Mouse (Mus musculus) layer of hippocampus, postnatal 36 days (tissue): Measurements from ENCODE around the gene Cntnap1. TPM values are rescaled to one million over a fixed set of nuclear protein-coding genes. Genes with fewer than 3 reads are reported as not detected.

Source experiments
- DNase-seq, 2 experiments: peaks; one replicate each; pipeline ENCODE4 v3.0.0; 2022
- total RNA-seq, 2 experiments: library from RNA; stranded (reverse); gene quantifications; 2 replicates each; pipeline ENCODE4 v1.2.3; 2021

The Cntnap1 gene
- total RNA-seq, 2 experiments from 2014 or later: 168 to 169 TPM

DNA sequence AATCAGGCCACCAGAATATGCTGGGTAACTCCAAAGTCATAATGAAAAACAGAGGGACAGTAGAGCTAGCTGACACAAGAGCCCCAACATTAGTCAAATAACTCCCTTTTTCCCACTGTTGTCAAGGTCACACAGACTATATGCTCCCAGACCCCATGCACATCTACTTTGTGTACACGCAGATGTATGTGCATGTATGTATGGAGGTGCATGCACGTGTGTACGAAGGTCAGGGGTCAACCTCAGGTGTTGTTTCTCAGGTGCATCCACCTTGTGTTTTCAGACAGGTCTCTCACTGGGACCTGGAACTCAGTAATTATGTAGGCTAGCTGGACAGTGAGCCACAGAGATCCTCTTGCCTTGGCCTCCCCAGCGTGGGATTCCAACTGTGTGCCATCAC, 15.1 kb downstream of the Cntnap1 start:
- DNase-seq: no peak

DNA sequence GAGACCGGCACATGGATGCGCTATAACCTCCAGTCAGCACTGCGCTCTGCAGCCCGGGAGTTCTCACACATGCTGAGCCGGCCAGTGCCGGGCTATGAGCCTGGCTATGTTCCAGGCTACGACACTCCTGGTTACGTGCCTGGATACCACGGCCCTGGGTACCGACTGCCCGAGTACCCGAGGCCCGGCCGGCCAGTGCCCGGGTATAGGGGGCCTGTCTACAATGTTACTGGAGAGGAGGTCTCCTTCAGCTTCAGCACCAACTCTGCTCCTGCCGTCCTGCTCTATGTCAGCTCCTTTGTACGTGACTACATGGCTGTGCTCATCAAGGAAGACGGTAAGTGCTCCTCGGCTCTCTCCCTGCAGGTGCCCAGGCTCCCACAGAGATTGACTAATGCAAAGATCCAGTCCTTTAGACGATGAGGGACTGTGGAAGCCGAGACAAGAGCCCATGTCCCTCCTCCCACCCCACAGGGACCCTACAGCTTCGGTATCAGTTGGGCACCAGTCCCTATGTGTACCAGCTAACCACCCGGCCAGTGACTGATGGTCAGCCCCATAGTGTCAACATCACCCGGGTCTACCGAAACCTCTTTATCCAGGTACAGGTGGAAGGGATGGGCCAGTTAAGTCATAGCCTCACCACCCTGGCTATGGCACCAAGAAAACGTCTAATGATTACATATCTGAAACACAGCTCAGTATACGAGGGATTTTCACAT, 16.4 kb downstream of the Cntnap1 start:
- no peak for DNase-seq

DNA sequence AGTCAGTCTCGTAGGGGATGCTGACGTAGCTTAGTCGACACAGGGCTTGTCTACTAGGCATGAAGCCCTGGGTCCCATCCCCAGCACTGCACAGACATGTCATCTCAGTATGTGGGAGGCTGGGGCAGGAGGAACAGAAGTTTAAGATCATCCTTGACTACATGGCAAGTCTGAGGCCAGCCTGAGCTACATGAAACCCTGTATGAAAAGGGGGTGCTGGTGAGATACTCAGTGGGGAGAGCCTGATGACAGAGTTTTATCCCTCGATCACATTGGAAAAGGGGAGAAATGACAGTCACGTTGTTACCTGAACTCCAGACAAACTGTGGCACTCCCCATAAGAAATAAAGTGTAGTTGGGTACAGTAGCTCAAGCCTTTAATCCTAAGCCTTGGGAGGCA, 17.2 kb downstream of the Cntnap1 start:
- no peak for DNase-seq

DNA sequence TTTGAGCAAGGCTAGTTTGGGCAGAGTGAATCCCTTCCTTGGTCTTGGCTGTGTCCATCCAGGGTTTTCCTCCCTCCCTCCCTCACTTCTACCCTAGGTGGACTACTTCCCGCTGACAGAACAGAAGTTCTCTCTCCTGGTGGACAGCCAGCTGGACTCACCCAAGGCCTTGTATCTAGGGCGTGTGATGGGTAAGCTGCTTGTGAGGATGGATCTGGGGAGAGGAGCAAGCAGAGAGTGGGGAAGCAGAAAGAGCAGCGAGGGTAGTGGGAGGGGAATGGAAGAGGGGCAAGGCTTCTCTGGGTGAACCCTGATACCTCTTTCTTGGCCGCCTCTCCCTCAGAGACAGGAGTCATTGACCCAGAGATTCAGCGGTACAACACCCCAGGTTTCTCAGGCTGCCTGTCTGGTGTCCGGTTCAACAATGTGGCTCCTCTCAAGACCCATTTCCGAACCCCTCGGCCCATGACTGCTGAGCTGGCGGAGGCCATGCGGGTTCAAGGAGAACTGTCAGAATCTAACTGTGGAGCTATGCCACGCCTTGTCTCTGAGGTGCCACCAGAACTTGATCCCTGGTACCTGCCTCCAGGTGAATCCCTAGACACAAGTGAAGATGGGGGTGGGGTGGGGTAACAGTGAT, 18.0 kb downstream of the Cntnap1 start:
- no peak for DNase-seq

DNA sequence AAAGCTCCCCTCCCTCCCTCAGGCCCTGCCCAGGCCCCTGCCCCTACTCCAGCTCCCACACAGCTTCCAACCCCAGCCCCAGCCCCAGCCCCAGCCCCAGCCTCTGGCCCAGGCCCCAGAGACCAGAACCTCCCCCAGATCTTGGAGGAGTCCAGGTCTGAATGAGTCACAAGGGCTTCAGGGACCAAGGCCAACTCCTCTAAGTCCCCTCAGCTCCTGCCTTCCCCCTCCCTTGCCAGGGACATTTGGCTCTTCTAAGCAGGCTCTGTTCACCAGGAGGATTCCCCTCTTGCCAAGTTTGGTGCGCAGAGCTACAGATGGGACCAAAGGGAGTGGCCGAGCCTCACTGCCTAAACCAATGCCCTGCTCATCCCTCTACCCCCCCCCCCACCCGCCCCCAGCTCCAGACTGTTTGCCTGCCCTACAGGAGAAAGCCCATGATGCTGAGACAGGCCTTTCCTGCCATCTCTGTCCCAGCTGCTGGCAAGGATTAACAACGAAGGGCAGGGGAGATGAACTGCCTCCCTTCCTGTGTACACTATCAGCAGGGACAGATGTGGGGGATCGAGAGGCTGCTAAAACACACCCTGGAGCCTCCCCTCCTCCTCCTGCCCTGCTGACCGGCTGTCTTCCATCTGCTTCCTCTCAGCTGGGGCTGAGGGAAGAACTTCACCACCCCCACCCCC, 19.3 kb downstream of the Cntnap1 start:
- peak in 1 of 2 experiments; percentile 60 for DNase-seq

DNA sequence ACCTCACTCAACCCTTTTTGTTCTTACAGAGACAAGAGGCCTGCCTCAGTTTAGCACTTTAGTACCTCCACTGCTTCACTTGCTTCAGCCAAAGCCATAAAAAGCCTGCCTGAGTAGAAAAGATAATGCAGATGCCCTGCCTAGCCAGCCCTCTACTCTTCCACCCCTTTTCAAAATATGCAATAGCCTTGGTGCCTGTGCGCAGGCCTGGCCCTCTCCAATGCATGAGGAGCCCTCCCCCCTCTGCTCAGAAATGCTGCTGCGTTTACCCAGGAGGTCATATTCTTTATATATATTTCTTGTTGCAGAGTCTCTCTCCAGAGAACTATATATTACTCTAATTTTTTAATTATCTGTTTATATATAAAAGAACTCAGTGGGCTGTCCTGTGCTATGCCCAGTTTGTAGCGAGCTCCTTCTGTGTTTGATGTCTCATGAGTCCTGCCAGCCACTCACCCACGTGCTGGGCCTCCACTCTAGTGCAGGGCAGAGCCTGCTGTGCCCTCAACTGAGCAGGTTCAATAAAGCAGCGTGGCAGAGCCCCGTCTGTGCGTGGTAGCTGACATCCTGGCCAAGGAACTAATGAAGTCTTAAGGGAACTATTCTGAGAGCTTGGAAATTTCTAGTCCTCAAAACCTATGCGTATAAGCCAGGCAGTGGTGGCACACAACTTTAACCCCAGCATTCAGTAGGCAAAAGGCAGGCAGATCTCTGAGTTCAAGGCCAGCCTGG, 20.0 kb downstream of the Cntnap1 start:
- no peak for DNase-seq

DNA sequence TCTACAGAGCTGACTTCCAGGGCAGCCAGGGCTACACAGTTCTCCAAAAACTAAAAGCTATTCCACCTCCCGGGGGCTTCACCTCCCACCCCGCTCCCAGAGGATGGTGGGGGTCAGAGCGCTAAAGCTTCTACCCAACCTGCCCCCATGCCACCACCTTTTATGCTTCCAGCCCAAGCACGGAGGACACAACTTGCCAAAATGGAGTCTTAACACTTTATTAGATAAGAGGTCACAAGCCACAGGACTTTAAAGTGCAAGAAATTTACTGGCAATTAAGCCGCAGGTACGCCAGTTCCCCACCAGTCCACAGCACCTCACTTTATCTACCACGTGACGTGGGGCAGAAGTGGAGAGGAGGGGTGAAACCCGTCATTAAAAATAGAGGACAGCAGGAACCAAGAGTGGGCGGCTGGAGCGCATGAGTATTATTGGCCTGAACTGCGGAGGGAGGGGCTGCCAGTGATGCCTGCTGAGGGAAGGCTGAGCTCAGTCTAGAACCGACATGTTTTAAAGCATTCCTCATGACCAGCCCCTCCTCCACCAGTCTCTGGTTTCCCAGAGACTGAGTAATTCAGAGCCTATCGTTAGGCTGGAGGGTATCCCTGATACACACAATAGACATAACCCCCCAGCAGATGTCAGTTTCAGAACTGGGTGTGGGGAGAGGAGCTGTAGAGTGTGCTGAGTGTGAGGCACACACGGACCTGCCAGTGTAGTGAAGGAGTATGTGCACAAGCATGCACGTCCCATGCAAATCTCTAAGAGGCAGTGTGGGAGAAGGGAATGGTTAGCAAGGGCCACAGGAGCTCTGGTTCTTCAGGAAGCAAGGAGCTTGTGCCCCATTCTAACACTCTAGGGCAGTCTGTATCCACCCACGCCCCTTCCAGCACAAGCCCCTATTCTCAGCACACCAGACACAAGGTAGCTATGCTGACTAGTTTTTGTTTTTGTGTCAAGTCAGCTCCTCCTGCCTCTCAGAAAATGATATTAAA, 20.9 kb downstream of the Cntnap1 start:
- DNase-seq: peak in 1 of 2 experiments; percentile 54

DNA sequence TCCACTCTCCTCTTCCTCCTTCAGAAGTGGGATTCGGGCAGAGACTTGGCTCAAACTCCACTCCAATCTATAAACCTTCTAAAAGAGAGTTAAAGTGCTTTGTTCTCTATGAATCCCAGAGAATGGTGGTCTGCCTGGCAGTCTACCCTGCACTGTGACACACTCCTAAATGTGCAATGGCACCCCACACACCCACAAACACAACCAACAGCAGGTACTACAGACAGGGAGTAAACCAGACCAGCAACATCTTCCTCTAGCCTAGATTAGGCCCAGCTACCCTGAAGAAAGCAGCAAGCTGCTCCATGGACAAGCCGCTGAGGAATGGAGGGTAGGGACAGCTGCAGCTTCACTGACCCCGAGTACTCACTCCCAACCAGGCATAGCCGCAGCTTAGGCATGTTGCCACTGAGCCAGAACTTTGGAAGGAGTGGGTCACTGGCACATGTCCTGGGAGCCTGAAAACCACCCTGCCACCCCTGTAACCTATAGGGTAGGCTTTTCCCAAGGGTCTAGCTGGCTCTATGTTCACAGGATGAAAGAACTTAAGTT, 21.7 kb downstream of the Cntnap1 start:
- no peak for DNase-seq

DNA sequence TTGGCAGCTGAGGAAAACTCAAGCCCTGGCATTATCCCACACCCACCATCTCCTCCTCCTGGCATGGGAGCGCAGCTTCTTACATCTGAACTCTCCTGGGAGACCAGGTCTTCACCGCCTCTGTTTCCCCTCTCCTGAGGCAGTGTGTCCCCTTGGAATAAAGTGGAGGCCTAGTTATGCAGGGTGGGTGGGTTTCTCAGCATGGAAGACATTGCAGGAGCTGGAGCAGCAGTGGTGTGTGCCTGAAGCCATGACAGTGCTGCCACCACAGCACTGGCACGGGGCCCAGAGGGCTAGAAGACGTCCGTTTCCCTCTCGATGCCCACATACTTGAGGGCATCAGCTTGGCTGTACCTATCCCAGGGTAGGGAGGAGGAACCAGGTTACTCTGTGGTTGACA, 22.3 kb downstream of the Cntnap1 start:
- DNase-seq: no peak

DNA sequence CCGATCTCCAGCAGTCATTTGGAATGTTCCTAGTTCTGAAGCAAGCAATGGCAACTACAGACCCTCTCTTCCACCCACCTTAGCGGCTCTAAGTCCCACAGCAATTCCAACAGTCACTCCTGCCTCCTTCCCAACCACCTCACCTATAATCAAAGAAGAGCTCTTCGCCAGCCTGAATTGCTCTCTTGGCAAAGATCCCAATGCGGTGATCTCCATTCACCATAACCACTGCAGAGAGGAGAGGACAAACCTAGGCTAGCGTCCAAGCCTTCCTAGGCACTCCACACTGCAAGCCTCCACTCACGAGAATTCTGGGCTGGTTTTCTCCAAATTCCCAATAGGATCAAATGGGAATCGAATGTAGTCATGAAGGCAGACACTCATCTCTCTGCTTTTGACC, 22.8 kb downstream of the Cntnap1 start:
- DNase-seq: no peak

DNA sequence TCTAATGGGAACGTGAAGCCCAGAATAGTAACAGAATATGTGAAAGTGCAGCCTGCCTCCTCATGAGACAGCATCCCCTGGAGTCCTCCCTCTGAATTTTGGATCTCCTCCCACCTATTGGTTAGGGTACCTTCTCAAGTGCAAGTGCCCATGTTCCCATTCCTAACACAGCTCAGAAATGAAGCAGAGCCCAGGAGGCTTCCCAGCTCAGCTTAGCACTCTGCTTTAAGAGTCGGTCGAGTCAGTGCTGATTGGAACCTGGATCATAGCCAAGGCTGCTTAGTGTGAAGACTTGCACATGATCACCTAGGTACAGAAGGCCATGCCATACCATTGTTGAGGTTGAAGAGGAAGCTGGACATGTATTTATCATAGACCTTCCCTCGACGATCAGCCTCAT, 23.8 kb downstream of the Cntnap1 start:
- no peak for DNase-seq

DNA sequence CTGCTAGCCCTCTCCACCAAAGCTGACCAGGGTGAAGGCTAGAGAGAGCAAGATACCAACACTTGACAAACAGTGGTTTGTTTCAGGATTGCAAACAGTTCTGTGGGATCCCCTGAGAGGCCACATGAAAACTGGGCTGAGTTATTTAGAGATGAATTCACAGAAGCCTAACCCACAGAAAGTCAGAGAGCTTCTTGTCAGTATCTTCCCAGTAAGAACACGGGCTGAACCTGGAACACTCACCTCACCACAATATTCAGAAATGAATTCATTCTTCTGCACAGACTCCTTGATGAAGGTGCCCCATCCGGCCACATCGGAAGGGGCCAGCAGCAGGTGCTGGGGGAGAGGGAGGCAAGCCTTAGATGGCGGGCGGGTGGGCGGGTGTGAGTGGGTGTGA, 24.3 kb downstream of the Cntnap1 start:
- DNase-seq: no peak

DNA sequence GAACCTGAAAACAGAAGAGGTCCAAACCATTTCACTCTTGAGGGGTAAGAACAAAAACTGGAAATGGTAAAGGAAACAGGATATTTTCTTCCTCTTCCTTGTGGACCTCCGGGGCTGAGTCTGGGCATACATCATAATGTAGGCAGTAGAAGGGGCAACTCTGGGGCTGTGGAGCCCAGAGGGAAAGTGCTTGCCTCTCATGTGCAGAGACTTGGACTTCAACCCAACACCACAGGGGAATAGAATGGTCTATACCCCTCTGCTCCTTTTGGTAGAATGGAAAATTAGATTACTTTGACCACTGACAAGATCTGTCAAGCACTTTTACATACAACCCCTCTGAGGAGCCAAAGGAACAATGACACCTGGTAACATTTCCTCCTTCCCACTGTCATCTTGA, 24.8 kb downstream of the Cntnap1 start:
- no peak for DNase-seq

DNA sequence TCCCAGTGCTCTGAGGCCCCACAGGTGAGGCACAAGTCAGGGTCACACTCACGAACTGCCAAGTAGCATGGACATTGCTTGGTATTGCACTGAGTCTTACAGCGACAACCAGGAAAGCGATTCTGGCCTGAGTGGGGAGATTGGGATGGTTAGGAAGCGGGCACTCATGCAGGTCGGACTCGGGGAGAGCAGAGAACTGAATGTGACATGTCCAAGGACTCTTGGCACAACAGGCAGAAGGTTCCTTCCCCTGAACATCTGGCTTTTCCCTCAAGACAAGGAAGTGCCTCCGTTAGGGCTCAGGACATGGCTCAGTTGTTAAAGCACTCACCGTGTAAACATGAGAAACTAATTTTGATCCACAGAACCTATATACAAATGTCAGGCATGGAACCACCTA, 25.2 kb downstream of the Cntnap1 start:
- DNase-seq: no peak

DNA sequence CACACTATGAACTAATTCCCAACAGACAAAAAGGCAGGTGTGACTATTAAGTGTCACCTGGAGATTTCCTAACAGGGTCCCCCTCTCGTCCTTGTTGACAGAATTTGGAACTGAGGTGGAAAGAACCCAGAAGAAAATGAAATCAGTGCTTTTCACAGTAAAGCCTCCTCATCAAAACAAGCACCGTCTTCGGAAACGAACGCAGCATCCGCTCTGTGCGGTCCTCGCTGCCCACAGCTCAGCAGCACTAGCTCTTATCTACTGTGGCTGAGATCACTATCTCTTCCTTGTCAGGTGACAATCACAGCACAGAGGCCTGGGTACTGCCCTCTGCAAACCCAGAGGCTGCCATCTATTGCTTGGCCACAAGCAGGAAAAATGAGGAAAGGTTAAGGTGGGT, 25.9 kb downstream of the Cntnap1 start:
- DNase-seq: no peak

DNA sequence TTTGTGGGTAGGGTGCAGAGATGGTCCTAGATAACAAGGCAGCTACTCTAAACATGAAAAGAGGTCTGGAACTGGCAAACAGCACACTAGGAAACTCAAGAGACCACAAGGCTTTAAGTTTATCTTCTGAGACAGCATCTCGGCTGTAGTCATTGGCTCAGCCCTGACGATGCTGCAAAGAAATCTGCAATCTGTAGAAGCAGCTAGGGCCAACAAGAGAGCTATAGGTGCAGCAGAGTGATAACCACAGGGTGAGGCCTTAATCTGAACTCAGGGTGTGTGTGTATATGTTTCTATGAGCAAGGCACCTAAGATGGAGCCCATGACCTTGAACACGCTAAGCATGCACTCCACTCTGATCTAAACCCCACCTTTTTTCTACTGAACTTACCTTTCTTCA, 29.2 kb downstream of the Cntnap1 start:
- no peak for DNase-seq

DNA sequence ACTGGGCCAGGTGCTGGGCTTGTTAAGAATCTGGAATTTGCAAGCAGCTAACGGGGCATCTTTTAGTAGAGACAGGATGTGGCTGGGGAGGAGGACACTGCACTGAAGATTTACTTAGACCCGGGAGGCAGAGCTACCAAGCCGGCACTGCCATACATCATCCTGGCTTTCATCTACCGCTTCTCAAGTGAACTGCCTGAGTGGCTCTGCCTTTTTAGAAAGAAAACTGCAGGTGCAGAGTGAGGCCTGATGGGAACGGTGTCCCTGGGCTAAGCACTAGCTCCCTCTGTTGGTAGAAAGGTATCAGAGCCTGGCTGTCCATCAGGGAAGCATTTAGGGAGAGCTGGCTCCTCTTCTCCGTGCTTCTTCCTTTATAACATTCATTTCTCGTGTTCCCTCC, 30.7 kb downstream of the Cntnap1 start:
- no peak for DNase-seq

DNA sequence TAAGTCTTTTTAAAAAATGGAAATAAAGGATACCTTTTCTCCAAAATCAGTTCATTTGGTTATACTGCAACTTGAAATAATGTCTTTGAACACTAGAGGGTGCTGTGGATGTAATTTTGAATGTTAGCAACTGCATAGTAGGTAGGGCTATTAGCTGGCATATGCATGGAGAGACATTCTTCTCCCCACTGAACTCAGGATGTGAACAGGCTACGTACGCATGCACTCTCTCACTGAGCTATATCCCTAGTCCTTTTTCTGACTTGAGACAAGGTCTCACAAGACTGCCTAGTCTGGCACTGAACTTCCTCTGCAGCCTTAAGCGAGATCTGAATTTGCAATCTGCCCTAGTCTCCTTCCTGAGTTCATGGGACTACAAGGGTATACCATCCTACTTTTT, 41.6 kb downstream of the Cntnap1 start:
- DNase-seq: no peak

DNA sequence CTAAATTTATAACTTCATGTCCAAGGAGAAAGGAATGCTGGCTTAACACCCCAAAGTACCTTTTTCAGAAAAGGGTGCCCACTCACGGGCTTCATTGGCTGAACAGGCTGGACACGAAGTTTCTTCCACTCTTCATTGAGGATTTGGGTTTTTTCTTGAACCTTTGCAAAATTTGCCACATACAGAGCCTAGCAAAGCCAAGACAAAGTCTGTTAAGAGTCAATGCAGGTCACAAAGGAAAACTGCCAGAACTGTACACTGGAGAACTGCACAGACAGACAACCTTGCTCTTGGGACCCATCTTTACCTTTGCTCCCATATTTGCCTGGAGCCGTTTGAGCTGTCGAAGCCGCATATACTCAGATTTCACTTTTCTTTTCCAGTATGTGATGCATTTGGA, 46.6 kb downstream of the Cntnap1 start:
- no peak for DNase-seq

DNA sequence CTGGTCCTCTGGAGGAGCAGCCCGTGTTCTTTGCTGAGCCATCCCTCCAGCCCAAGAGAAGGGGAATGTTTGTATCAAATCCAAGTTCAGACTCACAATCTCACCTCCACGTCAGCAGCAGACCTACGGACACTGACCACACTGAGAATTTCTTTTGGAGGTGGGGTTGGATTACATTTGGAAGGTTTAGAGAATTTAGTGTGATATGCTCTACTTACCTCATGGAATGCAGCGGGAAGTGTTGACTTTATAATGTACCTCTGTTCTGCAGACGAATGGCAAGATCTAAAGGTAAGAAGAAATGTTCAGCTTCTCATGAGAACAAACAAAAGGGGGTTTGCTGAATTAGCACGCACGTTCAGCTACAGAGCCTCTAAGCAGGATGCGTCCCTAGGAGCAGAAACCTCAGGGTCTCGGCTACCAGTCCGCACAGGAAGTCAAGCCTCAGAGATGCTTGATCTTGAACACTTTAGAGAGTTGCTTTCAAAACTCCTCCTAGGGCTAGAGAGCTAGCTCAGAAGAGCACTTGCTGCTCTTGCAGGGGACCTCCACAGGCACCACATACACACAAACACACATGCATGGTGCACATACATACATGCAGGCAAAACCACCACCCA, 48.2 kb downstream of the Cntnap1 start:
- no peak for DNase-seq

DNA sequence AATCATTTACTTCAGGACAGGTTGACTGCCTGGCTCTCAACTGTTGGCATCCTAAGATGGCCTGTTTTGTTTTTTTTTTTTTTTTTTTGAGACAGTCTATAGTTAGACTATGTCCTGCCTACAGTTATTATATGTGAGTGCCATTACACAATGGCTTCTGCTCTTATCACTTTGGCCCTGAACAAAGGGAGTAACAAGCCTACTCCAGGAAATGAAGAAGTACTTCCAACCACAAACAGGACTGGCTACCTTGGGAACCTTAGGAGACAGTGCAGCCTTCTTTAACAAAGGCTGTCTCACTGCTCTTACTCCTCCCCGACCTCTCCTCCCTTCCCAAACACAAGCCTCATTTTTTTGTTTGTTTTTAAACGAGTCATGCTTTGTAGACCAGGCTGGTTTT, 50.5 kb downstream of the Cntnap1 start:
- no peak for DNase-seq
